In genomic region chr17:79919566-79920350, GRCm38 (mm10) we compare ENCODE assay signal across 8 mouse cellular contexts. TPM values are rescaled to one million over a fixed set of nuclear protein-coding genes. Genes with fewer than 3 reads are reported as not detected.
DNase-seq lines count a peak whose midpoint lies in the region; ATAC-seq lines count a peak whose summit lies in the region.
"Had no signal": no experiment of that assay in that cellular context is flagged by ENCODE, and none has a peak within 500 bp of the region (broad histone marks: within the 10 kb centered on the region; RNA-seq: fewer than 3 reads in every experiment).

No protein-coding gene starts in this region.

- H3K9me3 ChIP-seq in midbrain, embryonic 16.5 days (replicated peaks; ENCODE audit: control insufficient read depth, low read length, poor library complexity, severe bottlenecking): no peaks in the 10 kb centered on the region
- no peaks in the 10 kb centered on the region for H3K9me3 ChIP-seq in midbrain, embryonic 11.5 days (ENCODE audit: control insufficient read depth, low read length)
- no peaks in the 10 kb centered on the region for H3K9me3 ChIP-seq in lung, embryonic 15.5 days
- H3K9me3 ChIP-seq in intestine, embryonic 15.5 days: no peaks in the 10 kb centered on the region

- no peak for ATAC-seq in midbrain, embryonic 16.5 days
- ATAC-seq in midbrain, embryonic 11.5 days (ENCODE audit: low FRiP score): no peak
- ATAC-seq in lung, embryonic 15.5 days (ENCODE audit: borderline replicate concordance, extremely low read depth, low FRiP score, low TSS enrichment): peak; percentile 87
- ATAC-seq in intestine, embryonic 15.5 days: no peak

- no peak overlapping the region for H3K9ac ChIP-seq in midbrain, embryonic 16.5 days (ENCODE audit: low read depth, low read length)
- no peak overlapping the region for H3K9ac ChIP-seq in midbrain, embryonic 11.5 days (ENCODE audit: low read length)
- H3K9ac ChIP-seq in lung, embryonic 15.5 days: no peak overlapping the region
- H3K9ac ChIP-seq in intestine, embryonic 15.5 days: no peak overlapping the region

- H3K27me3 ChIP-seq in midbrain, embryonic 16.5 days (ENCODE audit: control insufficient read depth, insufficient read depth, low read depth, low read length): no peaks in the 10 kb centered on the region
- no peaks in the 10 kb centered on the region for H3K27me3 ChIP-seq in midbrain, embryonic 11.5 days (ENCODE audit: control insufficient read depth, insufficient read depth, low read length)
- H3K27me3 ChIP-seq in lung, embryonic 15.5 days: no peaks in the 10 kb centered on the region
- H3K27me3 ChIP-seq in intestine, embryonic 15.5 days (replicated peaks): no peaks in the 10 kb centered on the region

- H3K27ac ChIP-seq in midbrain, embryonic 16.5 days (ENCODE audit: low read length): 0 out of 2 replicates have a peak overlapping the region, but pooled peaks have one; percentile 12
- no peak overlapping the region for H3K27ac ChIP-seq in midbrain, embryonic 11.5 days (ENCODE audit: low read depth, low read length)
- peak overlapping the region; percentile 80 for H3K27ac ChIP-seq in lung, embryonic 15.5 days
- no peak overlapping the region for H3K27ac ChIP-seq in intestine, embryonic 15.5 days

- H3K4me2 ChIP-seq in midbrain, embryonic 16.5 days (ENCODE audit: low read length): no peak overlapping the region
- no peak overlapping the region for H3K4me2 ChIP-seq in midbrain, embryonic 11.5 days
- H3K4me2 ChIP-seq in lung, embryonic 15.5 days: no peak overlapping the region
- no peak overlapping the region for H3K4me2 ChIP-seq in intestine, embryonic 15.5 days (replicated peaks)

- intact Hi-C loops in heart, postnatal 14 days (cut with DNase I): no loop called here

- no peak for DNase-seq in midbrain, embryonic 11.5 days (ENCODE audit: low spot score, missing footprints)
- peak; percentile 44 for DNase-seq in fibroblast of lung, adult 2 months (ENCODE audit: low read depth)
- peak; percentile 17 to 24 for DNase-seq in heart, postnatal 14 days
- no peak for DNase-seq in thymus, postnatal 36 days

- no peak overlapping the region for H3K4me3 ChIP-seq in midbrain, embryonic 16.5 days (ENCODE audit: low read depth, low read length)
- H3K4me3 ChIP-seq in midbrain, embryonic 11.5 days (ENCODE audit: low read depth, low read length): no peak overlapping the region
- H3K4me3 ChIP-seq in lung, embryonic 15.5 days: no peak overlapping the region
- no peak overlapping the region for H3K4me3 ChIP-seq in intestine, embryonic 15.5 days (replicated peaks)
- H3K4me3 ChIP-seq: myocyte had no signal

- 56% methylated on average over 15 of the region's 15 CpGs for WGBS in midbrain, embryonic 16.5 days
- 71% methylated on average over 15 of the region's 15 CpGs for WGBS in midbrain, embryonic 11.5 days
- whole genome bisulfite sequencing in lung, embryonic 15.5 days: 53% methylated on average over 15 of the region's 15 CpGs
- WGBS in intestine, embryonic 15.5 days: 74% methylated on average over 15 of the region's 15 CpGs

- H3K4me1 ChIP-seq in midbrain, embryonic 16.5 days (ENCODE audit: control insufficient read depth, insufficient read depth, low read length): no peaks in the 10 kb centered on the region
- H3K4me1 ChIP-seq in midbrain, embryonic 11.5 days (ENCODE audit: control insufficient read depth, insufficient read depth, low read length): no peaks in the 10 kb centered on the region
- H3K4me1 ChIP-seq in lung, embryonic 15.5 days: peaks cover 18% of the 10 kb centered on the region; the same call in 1 of the 2 replicates
- H3K4me1 ChIP-seq in intestine, embryonic 15.5 days (replicated peaks): no peaks in the 10 kb centered on the region

- H3K36me3 ChIP-seq in midbrain, embryonic 16.5 days (ENCODE audit: control insufficient read depth, insufficient read depth, low read length): no peaks in the 10 kb centered on the region
- H3K36me3 ChIP-seq in midbrain, embryonic 11.5 days (ENCODE audit: control insufficient read depth, insufficient read depth, low read length): no peaks in the 10 kb centered on the region
- H3K36me3 ChIP-seq in lung, embryonic 15.5 days: no peaks in the 10 kb centered on the region
- no peaks in the 10 kb centered on the region for H3K36me3 ChIP-seq in intestine, embryonic 15.5 days

RNA-seq across cellular contexts. Expression of gene Atl2, which starts 23.8 kb away (rescaled TPM):
- polyA plus RNA-seq in midbrain, embryonic 16.5 days (2015; fragmentation: Nextera tagmentation; extraction: Ambion mirVana): 38.3 and 39.2 TPM in 2 replicates
- polyA plus RNA-seq in midbrain, embryonic 11.5 days (2014; fragmentation: Nextera tagmentation; extraction: Ambion mirVana): 40.9 and 44.3 TPM in 2 replicates
- 10 to 100 TPM; 34.0 to 36.9 TPM for total RNA-seq in heart, postnatal 14 days (2021)
- polyA plus RNA-seq in lung, embryonic 15.5 days (2015; fragmentation: Nextera tagmentation; extraction: Ambion mirVana): 35.8 and 38.3 TPM in 2 replicates
- polyA plus RNA-seq in intestine, embryonic 15.5 days (2015; fragmentation: Nextera tagmentation; extraction: Ambion mirVana): 42.6 and 43.9 TPM in 2 replicates

Comparison
In these comparisons a context has a peak if more than half of its experiments do, and no peak if none do; other contexts are left out.
1. H3K27ac ChIP-seq: peak in midbrain, embryonic 16.5 days (single experiment) and lung, embryonic 15.5 days (single experiment); none in midbrain, embryonic 11.5 days (single experiment) and intestine, embryonic 15.5 days (single experiment).
2. DNase-seq: peak in fibroblast of lung, adult 2 months (single experiment) and heart, postnatal 14 days (2 of 2); none in midbrain, embryonic 11.5 days (single experiment) and thymus, postnatal 36 days (0 of 2).